Mouse (Mus musculus): ENCODE results near the gene Lama2.
A peak's percentile ranks its signal among the peaks of the same experiment; 100 is the strongest.
"Not testable (repeated sequence)": the region's sequence is repeated elsewhere in the genome, so short reads cannot be mapped to it uniquely, and the experiment has no call there.

Gene Lama2

DNA sequence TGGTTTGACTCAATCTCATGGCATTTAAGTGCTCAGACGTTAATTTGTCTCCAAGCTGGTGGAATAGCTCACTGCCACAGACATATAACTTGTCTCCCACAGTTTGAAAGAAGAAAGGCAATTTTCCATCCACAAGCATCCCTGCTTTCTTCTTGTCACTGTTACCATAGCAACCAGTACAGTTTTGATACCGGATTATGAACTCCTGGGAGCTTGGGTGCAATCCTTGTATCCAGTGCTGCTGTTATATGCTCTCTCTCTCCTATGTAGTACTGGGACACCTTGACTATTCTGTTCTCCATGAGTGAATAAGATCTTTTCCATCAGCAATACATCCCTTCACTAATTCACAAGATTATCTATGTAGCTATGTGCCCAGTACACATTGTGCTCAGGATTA is 612.2 kb downstream of the Lama2 start:
- DNase-seq (ENCODE audit: low spot score in 2 of 2), result no peak

DNA sequence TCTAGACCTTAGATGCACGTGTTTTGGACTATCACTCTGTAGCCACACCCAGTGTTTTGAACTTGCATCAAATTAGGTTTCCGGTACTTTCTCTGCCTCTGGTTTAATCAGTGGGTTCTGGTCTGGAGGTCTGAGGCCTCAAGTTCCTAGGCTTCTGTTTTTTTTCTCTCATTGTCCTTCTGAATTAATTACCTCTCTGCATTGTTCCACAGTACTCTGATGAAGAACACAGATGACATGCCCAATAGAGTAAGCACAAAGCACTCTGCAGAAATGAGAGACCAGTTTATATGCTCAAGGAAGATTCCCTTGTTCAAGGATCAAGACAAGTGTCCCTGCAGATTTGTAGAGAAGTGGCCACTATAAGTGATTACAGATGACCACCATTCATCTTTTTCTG is 613.8 kb downstream of the Lama2 start:
- DNase-seq (ENCODE audit: low spot score in 2 of 2), result no peak

DNA sequence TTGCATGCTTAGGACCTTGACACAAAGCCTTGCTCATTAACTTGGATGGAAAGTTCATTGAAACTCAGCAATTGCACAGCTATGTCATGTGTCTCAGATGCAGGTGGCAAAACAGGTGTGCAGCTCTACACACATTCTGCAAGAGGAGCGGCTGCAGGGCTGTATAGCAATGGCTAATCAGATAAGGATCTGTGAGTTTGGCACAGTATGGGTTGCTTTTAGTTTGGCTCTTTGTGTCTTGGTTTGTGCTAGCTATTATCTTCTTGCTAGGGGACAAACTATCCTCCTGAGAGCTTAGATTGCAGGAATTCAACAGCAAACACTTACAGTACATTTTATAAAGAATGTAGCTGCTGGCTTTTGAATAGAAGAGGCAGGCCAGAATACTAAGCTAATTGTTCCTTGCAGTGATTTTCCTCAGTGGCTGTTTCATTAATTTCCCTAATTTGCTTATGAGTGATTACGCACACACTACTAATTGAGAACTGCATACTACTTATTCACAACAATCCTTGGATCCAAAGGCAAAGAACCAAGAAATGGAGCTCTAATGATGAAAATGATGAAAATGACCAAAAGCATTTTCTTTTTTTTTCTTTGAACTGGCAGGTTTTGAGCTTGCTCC is 617.9 kb downstream of the Lama2 start:
- no peak for DNase-seq (ENCODE audit: low spot score in 2 of 2)

DNA sequence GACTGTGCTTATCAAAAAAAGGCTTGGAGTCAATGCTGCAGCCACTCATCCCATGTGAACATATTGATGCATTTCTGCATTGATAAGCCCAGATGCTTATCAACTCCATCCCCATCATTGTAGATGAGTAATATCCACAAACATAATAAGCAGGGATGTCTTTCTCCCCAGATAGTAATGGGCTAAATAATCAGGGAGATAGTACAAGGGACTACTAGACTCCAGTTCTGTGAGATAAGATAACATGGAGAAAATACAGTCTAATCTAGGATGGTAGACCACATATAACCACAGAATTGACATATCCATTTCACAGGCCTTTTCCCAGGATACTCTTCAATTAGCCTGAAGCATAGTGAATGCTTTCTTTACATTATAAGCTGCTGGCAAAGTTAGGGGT is 622.9 kb downstream of the Lama2 start:
- no peak for DNase-seq (ENCODE audit: low spot score in 2 of 2)

DNA sequence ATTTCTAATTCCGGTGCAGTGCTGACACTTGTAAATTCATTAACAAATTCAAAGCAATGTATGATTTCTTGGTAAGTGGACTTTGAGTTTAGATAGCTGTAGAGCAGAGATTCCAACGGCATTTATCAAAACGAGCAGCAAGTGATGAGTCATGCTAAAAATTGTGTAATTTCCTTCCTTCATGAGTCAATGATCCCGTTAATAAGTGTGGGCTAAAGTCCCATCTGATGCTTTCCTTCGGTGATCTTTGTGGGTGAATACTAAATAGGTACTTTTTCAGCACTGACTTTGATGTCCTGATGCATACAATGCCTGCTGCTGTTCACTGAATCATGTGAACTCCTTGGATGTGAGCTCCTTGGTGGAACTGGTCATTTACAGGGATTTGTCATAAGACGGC is 623.6 kb downstream of the Lama2 start:
- DNase-seq (ENCODE audit: low spot score in 2 of 2), result no peak

DNA sequence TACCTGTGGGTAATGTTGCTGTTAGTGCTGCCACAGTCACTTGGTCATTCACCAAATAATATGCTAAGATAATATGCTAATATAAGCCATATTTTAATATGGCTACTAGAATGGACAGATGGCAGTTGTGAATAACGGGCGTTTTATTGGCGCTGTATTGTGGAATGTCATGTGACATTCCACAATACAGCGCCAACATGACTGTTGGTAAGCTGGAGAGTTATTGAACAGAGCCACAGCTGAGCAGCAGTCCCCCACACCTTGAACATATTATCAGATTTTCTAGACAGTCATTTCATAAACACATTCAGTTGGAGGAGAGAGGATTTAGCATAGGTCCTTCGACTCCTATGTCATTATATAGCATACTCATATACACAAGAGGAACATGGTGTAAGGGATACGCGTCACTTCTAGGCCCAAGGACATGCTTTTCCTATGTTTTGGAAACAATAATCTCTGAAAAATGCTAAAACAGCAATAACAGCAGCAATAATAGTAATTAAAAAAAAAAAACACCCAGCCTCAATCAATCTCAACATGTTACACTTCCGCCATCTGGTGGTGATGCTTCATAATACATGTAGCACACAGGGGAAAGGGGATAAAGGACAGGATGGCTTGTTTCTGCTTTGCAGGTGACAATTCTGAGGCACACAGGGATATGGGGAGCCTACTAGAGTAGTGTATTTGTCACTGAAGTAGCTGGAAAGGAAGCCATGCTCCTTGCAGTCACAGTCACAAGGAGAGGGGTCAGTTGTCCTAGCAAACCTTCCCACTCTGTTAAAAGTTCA is 624.2 kb downstream of the Lama2 start:
- peak in 1 of 2 experiments; percentile 27 for DNase-seq (ENCODE audit: low spot score in 2 of 2)

DNA sequence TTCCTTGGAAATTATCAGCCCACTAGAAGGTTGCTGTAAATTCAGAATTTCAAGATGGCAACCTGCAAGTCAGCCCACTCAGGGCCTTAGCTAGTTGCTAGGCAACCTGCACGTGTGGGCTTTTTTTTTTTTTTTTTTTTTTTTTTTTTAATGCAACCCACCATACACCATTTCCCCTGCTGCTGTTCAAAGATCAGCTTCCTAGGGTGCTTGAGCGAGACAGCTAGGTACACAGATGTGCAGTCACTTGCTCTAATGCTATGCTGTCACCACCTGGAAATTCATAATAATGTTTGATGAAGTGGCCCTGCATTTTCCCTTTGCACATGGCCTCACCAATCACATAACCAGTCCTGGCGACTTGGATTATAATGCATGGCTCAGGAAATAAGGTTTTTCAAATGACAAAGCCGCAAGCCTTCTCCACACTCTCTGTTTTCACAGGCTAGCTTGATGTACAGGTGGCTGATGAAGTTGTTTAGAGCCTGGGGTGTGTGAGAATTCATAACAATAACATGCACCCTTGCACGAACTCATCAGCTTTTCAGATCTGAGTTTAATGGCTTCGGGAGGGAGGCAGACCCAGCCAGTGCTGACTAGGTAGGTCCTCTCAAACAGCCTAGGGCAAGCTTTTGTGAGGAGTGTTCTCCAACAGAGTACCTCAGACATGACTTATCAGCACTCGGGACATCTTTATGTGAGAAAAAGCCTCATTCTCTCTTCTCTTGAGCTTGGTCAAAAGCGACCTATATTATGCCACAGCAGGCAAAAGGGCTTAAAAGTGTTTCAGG is 625.4 kb downstream of the Lama2 start:
- no peak for DNase-seq (ENCODE audit: low spot score in 2 of 2)

DNA sequence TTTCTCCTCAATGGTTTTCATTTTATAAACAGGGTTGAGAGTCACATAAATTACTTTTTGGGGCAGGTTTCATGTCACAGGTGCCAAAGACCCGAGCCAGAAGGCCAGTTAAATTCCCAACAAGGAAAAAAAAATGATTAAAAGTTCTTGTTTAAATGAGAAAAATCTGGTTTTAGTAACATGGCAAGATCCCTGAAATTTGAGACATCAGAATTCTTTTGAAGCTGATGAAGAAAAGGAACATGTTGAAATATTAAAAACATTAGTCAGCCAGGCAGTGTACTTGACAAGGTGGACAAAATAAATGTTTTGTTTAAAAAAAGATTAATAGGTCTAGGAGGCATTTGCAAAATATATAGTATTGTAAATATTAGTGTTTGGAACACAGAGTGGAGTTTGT is 634.1 kb downstream of the Lama2 start:
- DNase-seq (ENCODE audit: low spot score in 2 of 2), result no peak

DNA sequence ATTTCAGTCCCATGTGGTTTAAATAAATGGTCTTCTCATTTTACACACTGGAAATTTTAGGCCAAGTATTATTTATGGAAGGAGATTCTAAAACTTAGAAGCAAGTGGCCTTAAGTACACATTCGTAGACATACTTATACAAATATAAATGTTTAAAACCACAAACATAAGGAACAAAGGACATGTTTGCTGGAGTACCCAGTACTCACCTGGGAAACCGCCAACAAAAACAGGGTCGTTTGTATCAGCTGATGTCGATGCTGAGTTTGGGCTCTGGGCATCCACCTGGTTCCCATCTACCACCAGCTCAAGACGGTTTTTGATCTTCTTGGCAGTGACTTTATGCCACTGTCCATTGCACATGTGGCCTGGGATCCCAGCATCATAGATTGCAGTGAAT is 635.5 kb downstream of the Lama2 start:
- DNase-seq (ENCODE audit: low spot score in 2 of 2), result not testable (repeated sequence)

DNA sequence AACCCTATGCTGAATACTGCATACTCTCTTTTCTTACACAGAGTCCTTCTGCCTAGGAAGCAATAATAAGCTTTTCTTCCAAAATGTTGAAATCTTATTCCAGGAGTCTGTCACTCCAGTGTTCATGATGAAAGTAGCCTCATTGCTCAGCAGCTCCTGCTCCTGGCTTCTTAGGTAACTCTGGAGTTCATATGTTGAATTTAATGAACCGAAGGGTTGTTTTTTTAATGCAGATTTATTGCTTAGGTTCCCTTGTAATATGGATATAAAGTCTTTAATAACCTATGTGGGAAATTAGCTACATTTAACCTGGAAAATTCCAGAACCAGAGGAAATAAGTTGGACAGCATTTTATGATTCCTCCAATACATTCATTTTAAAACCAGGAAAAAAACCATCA is 636.0 kb downstream of the Lama2 start:
- DNase-seq (ENCODE audit: low spot score in 2 of 2), result no peak

DNA sequence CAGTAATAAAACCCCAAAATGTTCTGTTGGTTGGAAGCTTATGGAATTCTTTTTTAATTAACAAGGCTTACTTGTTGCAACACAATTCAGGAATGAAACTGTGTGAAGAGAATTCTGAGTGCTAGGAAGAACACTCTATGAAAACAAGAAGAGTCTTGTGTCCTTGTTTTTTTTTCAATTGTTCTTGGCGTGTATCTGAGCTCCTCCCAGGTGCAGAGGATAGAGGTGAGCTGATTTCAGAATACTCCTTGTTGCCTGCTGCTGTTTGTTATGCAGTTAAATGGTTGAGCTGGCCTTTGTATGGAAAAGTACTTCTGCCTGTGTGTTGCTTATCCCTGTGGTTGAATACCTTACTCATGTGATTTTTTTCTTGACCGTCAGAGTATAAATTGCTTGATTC is 636.9 kb downstream of the Lama2 start:
- no peak for DNase-seq (ENCODE audit: low spot score in 2 of 2)

DNA sequence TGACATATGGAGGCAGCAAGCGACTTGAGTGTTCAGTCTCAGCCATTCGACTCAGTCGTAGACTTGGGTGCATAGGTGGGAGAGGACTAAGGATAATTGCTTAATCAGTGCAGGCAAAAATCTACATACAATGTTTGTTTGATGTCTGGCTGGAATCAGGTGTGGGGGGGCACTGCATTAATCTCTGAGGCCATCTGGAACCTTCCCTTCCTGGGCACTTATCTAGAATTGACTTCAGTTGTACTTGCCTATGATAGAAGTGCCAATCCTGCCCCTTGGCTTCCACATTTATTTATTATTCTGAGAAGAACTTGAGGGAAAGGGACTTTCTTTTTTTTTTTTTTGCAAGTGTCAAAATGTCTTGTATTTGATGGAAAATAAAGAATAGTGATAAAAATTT is 644.2 kb downstream of the Lama2 start:
- DNase-seq (ENCODE audit: low spot score in 2 of 2), result no peak

DNA sequence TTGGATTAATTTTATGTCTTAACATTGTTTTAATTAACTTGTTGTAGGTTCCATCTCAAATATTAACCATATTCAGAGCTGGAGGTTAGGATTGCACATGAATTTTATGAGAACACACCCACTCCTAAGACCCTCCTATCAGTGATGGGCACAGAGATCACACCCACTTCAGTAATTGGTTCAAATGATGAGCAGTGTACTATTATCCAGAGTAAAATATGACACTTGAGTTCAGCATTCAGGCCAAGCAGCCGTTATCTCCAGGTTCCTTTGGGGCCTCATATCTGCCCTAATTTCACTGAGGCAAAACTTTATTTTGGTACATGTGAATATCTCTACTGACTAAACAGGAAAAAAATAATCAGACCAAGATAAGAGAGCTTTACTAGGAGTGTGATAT is 645.3 kb downstream of the Lama2 start:
- DNase-seq (ENCODE audit: low spot score in 2 of 2), result no peak

DNA sequence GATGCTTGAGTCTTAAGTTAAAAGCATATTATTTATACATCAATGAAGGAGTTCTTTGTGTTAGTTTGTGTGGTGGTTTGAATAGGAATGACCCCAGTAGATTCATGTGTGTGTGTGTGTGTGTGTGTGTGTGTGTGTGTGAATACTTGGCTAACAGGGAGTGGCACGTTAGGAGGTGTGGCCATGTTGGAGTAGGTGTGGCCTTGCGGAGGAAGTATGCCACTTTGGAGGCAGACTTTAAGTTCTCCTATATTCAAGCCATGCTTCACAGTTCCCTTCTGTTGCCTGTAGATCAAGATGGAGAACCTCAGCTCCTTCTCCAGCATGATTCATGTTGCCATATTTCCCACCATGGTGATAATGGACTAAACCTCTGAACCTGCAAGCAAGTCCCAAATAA is 646.0 kb downstream of the Lama2 start:
- no peak for DNase-seq (ENCODE audit: low spot score in 2 of 2)

DNA sequence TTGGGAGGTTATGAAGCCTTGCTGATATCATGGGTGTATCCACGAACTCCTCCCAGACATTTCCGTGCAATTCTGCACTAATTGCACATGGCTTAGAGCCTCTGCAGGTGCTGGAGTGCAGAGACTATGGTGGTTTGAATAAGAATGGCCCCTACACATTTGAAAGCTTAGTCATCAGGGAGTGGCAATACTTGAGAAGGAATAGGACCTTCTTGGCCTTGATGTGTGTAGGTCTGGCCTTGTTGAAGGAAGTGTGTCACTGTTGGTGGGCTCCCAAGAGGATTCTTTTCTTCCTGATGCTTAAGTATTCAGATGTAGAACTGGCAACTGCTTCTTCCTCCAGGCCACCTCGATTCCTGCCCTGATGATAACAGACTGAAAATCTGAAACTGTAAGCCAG is 661.0 kb downstream of the Lama2 start:
- DNase-seq (ENCODE audit: low spot score in 2 of 2), result no peak

DNA sequence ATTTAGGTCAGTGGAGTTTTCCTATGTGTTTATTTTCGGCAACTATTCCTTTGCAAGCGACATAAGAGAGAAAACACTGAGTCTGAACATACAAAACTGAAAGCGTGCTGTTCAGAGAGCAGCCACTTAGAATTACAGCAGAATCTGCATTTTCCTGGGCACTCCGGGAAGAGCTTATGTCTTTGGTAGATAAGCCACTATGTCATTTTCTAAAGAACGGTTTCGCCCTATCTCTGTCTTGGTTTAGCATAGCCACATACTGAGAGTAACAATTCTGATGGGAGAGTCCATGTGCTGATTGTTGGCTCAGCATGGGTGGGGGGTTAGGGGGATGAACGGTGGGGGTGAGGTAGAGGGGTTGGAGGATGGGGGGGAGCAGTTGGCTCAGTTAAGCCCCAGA is 669.1 kb downstream of the Lama2 start:
- no peak for DNase-seq (ENCODE audit: low spot score in 2 of 2)

DNA sequence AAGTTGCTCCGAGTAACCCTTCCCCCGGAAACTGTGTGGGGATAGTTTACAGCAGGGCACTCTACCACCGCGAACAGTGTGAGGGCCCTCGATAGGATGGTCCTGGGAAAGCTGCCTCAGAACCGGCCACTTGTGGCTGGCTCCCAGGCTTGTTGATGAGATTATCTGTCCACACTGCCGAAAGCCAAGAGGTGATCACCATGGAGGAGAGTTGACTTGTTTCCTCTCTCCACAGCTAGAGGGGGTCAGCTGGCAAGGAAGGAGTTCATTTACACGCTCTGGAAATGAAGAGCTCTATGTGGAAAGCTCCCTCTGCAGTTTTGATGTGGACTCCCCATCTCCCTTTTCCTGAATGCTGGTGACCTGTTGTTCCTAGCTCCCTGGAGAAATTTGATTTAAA is 669.9 kb downstream of the Lama2 start:
- DNase-seq (ENCODE audit: low spot score in 2 of 2), result no peak

DNA sequence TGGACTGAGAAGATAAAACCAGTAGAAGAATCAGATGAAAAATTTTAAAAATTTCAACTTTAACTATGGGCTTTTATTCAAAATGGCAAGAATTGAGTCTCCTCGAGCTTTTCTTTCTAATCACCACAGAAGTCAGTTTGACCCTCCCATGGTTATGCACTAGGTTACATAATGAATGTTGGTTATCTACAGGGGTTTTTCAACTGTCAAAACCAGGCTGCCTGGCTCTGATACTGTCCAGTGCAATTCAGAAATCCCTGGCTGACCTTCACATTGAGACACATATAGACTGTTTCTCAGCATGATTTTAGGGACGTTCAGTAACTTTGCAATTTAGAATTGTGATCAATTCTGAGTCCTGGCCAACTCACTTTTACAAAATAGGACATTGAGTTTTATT is 671.2 kb downstream of the Lama2 start:
- no peak for DNase-seq (ENCODE audit: low spot score in 2 of 2)

DNA sequence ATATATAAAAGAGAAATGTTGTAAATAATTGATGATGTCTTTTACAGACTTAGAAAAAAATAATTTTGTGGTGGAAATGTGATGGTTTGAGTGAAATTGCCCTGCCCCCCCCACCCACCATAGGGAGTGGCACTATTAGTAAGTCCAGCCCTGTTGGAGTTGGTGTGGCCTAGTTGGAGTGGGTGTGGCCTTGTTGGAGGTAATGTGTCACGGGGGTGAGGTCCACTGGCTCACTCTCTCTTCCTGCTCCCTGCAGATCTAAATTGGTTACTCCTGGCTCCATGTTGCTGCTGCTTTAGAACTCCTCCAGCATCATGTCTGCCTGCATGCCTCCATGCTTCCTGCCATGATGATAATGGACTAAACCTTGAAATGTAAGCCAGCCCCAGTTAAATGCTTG is 680.0 kb downstream of the Lama2 start:
- no peak for DNase-seq (ENCODE audit: low spot score in 2 of 2)

DNA sequence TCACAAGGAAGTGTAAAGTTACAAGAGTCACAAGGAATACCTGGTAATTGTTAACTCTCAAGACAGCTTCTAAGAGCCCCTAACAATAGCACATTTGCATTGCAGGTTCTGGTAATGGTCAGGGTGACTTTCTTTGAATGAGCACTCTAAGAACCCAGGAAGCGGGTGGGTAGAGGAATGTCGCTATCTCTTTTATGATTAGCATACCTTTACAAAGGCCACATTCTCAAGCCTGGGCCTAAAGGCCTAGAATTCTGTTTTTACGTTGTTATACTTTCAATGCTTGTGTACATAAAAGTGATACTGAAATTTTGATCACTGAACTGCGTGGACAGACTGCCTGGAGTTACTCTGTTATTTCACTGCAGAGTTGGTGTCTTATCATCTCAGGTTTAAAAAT is 681.1 kb downstream of the Lama2 start:
- not testable (repeated sequence) for DNase-seq (ENCODE audit: low spot score in 2 of 2)

DNA sequence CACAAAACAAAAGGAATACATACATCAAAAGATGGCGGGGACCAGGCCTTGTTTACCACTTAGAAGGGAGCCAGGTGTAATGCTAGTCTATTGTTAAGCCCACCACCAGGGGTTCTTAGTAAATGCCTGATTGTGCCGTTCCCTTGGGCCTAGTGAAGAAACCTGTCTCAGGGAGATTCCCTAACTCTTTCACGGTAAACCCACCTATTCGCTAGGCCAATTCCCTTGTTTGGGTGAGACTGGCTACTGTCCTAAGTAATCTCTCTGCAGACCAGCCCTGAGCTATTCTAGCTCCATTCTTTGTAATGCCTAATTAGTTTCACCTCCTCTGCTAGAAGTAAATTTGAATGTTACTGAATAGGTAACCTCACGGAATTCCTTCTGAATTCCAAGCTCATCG is 683.5 kb downstream of the Lama2 start:
- DNase-seq (ENCODE audit: low spot score in 2 of 2), result not testable (repeated sequence)

All from spleen, postnatal 14 days (tissue).